Mouse (Mus musculus) testis, adult 2 months (tissue): Measurements from ENCODE around the gene Plxna4.

Experiments
- CTCF ChIP-seq: fragments of 200-500 bp; IDR thresholded peaks from 2 replicates; pipeline ENCODE4 v1.5.1; 2012; ENCODE audit warnings: low read depth, mild to moderate bottlenecking, inconsistent platforms, low read length, moderate library complexity; ENCODE audit not compliant: control insufficient read depth, insufficient read depth, insufficient replicate concordance
- POLR2A ChIP-seq: fragments of 200-500 bp; IDR thresholded peaks from 2 replicates; pipeline ENCODE4 v1.6.1; 2012; ENCODE audit warnings: low read depth, mild to moderate bottlenecking, inconsistent platforms, low read length, moderate library complexity; ENCODE audit not compliant: control insufficient read depth

GRCm38 (mm10) chr6:32601306-32601705 is 13.3 kb upstream of the Plxna4 start:
- TF ChIP-seq POLR2A (no peak), CTCF (no peak)
